Comparison of ENCODE assay signal across 9 mouse cellular contexts in the genomic region with DNA sequence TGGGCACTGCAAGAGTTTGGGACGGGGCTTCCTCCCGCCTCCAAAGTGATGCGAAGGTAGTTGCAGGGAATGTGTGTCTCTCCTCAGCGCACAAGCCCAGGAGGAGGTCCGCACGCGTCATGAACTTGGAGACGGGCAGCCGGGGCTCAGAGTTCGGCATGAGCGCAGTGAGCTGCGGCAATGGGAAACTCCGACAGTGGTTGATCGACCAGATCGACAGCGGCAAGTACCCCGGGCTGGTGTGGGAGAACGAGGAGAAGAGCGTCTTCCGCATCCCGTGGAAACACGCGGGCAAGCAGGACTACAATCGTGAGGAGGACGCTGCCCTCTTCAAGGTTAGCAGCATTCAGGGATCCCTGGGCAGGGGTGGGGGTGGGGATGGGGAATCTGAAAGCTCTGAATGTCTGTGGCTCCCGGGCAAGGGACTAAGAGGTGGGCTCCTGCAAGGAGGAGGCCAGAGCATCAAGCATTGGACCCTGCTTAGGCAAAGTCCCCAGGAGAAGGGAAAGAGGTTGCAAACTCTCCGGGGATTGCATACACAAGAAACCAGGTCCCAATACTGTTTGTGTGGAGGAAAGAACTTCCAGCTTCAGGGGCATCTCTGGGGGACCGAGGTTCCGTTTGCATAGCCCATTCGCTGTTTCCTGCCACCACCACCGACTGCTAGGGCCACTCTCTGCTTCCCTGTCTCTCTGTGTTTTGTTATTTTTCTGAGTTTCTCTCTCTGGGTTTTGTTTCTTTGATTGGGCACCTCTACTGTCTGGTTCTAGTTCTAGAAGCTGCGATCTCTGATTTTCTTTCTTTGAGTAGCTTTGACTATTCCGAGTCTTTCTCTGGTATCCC. TPM values are rescaled to one million over a fixed set of nuclear protein-coding genes. Genes with fewer than 3 reads are reported as not detected.
DNase-seq lines count a peak whose midpoint lies in the region; ATAC-seq and TF ChIP-seq lines count a peak whose summit lies in the region.
"Had no signal": no experiment of that assay in that cellular context is flagged by ENCODE, and none has a peak within 500 bp of the region (broad histone marks: within the 10 kb centered on the region; RNA-seq: fewer than 3 reads in every experiment).

No protein-coding gene starts in this region.

- intact Hi-C loops in gastrocnemius, postnatal 14 days (cut with DNase I; ENCODE audit: low total_unique reads) = no loop called here
- intact Hi-C loops in gastrocnemius, postnatal 36 days (cut with DNase I) = no loop called here

- peaks cover 40% of the 10 kb centered on the region for H3K27me3 ChIP-seq in hindbrain, embryonic 16.5 days (replicated peaks; ENCODE audit: control insufficient read depth, insufficient read depth, low read length)
- peaks cover 41% of the 10 kb centered on the region for H3K27me3 ChIP-seq in midbrain, postnatal 0 days (ENCODE audit: insufficient read depth, low read length)

- H3K4me1 ChIP-seq in hindbrain, embryonic 16.5 days (ENCODE audit: control insufficient read depth, insufficient read depth, low read depth, low read length) = peaks cover 19% of the 10 kb centered on the region
- H3K4me1 ChIP-seq in midbrain, postnatal 0 days (ENCODE audit: insufficient read depth, low read length) = peaks cover 14% of the 10 kb centered on the region; the same call in 1 of the 2 replicates

- 3% methylated on average over 33 of the region's 33 CpGs for WGBS in hindbrain, embryonic 16.5 days
- 2% methylated on average over 33 of the region's 33 CpGs for whole genome bisulfite sequencing in midbrain, postnatal 0 days

- no peak overlapping the region for H3K27ac ChIP-seq in hindbrain, embryonic 16.5 days (ENCODE audit: low read depth, low read length)
- H3K27ac ChIP-seq in midbrain, postnatal 0 days (ENCODE audit: low read depth, low read length) = no peak overlapping the region

- peak; percentile 38; the same call in 1 of the 2 replicates for ATAC-seq in hindbrain, embryonic 16.5 days
- ATAC-seq in midbrain, postnatal 0 days (ENCODE audit: low FRiP score) = 0 out of 2 replicates have a peak, but pooled peaks have one; percentile 12

- H3K9ac ChIP-seq in hindbrain, embryonic 16.5 days (ENCODE audit: low read depth, low read length) = no peak overlapping the region; the same call in 1 of the 2 replicates
- H3K9ac ChIP-seq in midbrain, postnatal 0 days (replicated peaks; ENCODE audit: low read length, poor library complexity, severe bottlenecking) = no peak overlapping the region

- DNase-seq in gastrocnemius, postnatal 14 days = peak; percentile 20
- no peak for DNase-seq in gastrocnemius, postnatal 36 days
- DNase-seq in thymus, postnatal 14 days = peak; percentile 38
- DNase-seq in thymus, adult 18-20 months = no peak
- DNase-seq in midbrain, postnatal 0 days (ENCODE audit: low spot score) = peak; percentile 12
- no peak for DNase-seq in urinary bladder, postnatal 36 days (ENCODE audit: low spot score in 2 of 2)
- DNase-seq in urinary bladder, adult 2 months (ENCODE audit: low spot score) = no peak

- peak overlapping the region; percentile 85 for H3K4me2 ChIP-seq in hindbrain, embryonic 16.5 days (ENCODE audit: low read length)
- peak overlapping the region; percentile 81 for H3K4me2 ChIP-seq in midbrain, postnatal 0 days (ENCODE audit: low read depth, low read length, poor library complexity, severe bottlenecking)

- no peaks in the 10 kb centered on the region for H3K36me3 ChIP-seq in hindbrain, embryonic 16.5 days (ENCODE audit: control insufficient read depth, insufficient read depth, low read length)
- H3K36me3 ChIP-seq in midbrain, postnatal 0 days (ENCODE audit: insufficient read depth, low read length) = no peaks in the 10 kb centered on the region
- H3K36me3 ChIP-seq: G1E had no signal

- peak overlapping the region; percentile 44 for H3K4me3 ChIP-seq in hindbrain, embryonic 16.5 days (ENCODE audit: low read length)
- H3K4me3 ChIP-seq in midbrain, postnatal 0 days (ENCODE audit: low read depth, low read length) = peak overlapping the region; percentile 38

- H3K9me3 ChIP-seq in hindbrain, embryonic 16.5 days (ENCODE audit: control insufficient read depth, low read length) = no peaks in the 10 kb centered on the region
- no peaks in the 10 kb centered on the region for H3K9me3 ChIP-seq in midbrain, postnatal 0 days (ENCODE audit: low read length)
- H3K9me3 ChIP-seq: G1E had no signal

- no peak for TF ChIP-seq CTCF in midbrain, postnatal 0 days (IDR thresholded peaks at IDR 0.05)

RNA-seq across cellular contexts. Expression of a gene that starts 1.7 kb away (rescaled TPM):
- 1 to 10 TPM in 1 of 2 experiments, under 1 TPM in 1; 0.78 to 1.2 TPM for total RNA-seq in gastrocnemius, postnatal 14 days (2021)
- under 1 TPM; 0.79 TPM for total RNA-seq in gastrocnemius, postnatal 36 days (2021)
- 0.06 and 0.20 TPM in 2 replicates for polyA plus RNA-seq in hindbrain, embryonic 16.5 days (2015; fragmentation: Nextera tagmentation; extraction: Ambion mirVana)
- 0.19 and 0.44 TPM in 2 replicates for total RNA-seq in midbrain, postnatal 0 days (2014; rRNA removed)
- polyA plus RNA-seq in midbrain, postnatal 0 days (2015; fragmentation: Nextera tagmentation; extraction: Ambion mirVana) = 0.02 and 0.05 TPM in 2 replicates
- 2.3 TPM in 2 replicates for polyA plus RNA-seq in urinary bladder, adult 2 months (2012; rRNA removed)
- polyA plus RNA-seq: G1E had no signal

Comparison
In these comparisons a context has a peak if more than half of its experiments do, and no peak if none do; other contexts are left out.
1. DNase-seq: peak in gastrocnemius, postnatal 14 days (single experiment), thymus, postnatal 14 days (single experiment) and midbrain, postnatal 0 days (single experiment); none in gastrocnemius, postnatal 36 days (0 of 2), thymus, adult 18-20 months (0 of 2), urinary bladder, postnatal 36 days (0 of 2) and urinary bladder, adult 2 months (single experiment).